Mouse (Mus musculus) stomach, postnatal 0 days (tissue): ENCODE measurements around the gene Ccnd3.

Experiments
- CTCF ChIP-seq: IDR thresholded peaks from 2 replicates; pipeline ENCODE4 v1.5.1; 2016; ENCODE audit warnings: antibody characterized with exemption, low read depth, mild to moderate bottlenecking, moderate library complexity
- EP300 ChIP-seq: optimal IDR thresholded peaks from 2 replicates; pipeline ENCODE3; 2016; ENCODE audit warnings: antibody characterized with exemption

DNA sequence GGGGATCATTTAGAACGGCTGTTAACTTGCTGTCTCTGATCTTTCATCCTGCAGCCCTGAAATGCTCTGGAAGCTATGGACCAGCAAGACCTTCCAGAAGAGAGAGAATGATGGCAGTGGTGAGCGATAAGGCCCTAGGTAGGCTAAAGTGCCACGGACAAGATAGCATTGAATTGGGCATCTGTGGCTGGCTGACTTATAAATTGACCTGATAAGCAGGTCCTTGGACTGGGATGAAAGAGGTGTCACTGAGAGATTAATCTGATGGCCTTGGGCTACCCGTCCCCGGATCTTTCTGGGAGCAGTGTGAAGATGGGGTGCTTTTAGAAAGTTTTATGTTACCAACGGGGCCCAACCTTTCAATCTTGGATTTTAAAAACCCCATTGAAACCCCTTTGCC is 73.8 kb downstream of the Ccnd3 start:
- TF ChIP-seq CTCF = no peak
- TF ChIP-seq EP300 = no peak
